Mouse (Mus musculus): Measurements from ENCODE around the gene Tecta. TPM values are rescaled to one million over a fixed set of nuclear protein-coding genes. Genes with fewer than 3 reads are reported as not detected.

The Tecta gene
- 0.04 TPM in 1 of 2 replicates, not detected in the other for polyA plus RNA-seq (2015; fragmentation: Nextera tagmentation; extraction: Ambion mirVana)

DNA sequence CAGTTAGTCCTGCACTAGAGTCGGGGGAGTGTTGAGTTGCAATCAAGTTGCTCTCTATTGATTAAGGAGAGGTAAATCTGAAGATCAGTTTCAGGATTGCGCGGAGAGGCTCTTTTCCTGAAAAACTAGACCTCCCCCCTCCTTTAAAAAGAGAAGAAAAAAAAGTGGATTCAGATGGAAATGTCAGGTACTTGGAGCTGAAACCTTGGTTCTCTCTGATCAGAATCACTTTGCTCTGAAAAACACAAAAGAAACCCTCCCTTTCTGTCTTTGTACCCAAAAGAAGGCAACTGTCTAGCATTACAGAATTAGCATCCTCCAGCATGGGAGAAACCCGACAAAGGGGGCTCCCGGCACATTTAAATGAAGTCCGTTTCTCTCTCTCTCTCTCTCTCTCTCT, at the start of gene Tecta:
TSS of gene Tecta (minus strand) at position 101 of the 400 bp plus-strand sequence.
- no peaks in the 10 kb centered on the region for H3K27me3 ChIP-seq
- no peaks in the 10 kb centered on the region for H3K36me3 ChIP-seq
- H3K9ac ChIP-seq = no peak within 1 kb of the TSS
- ATAC-seq (ENCODE audit: borderline replicate concordance, extremely low read depth, low FRiP score, low TSS enrichment) = no peak
- H3K9me3 ChIP-seq = no peaks in the 10 kb centered on the region
- no peak within 1 kb of the TSS for H3K27ac ChIP-seq
- no peak within 1 kb of the TSS for H3K4me3 ChIP-seq
- H3K4me1 ChIP-seq = no peaks in the 10 kb centered on the region
- no peak within 1 kb of the TSS for H3K4me2 ChIP-seq
- 78% methylated on average over 6 of the region's 6 CpGs for WGBS

DNA sequence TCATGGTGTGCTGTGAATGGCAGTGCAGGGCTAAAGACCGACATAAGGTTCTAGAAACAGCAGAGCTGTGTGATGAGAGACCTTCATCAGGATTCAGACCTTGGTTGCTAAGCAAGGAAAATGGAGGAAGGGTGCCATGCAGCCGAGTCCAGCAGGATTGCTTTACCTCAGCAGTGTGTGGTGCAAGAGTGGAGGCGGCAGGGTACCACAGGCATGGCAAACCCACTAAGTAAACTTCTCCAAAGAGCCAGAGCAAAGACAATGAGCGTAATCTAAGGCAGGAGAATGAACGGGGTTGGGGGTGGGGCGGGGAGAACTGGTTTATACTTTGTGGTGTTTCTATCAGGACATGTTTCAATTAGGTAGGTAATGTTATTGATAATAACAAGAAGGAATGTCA, 49.3 kb upstream of the Tecta start:
- peaks cover 25% of the 10 kb centered on the region for H3K36me3 ChIP-seq
- WGBS = 65% methylated on average over 6 of the region's 6 CpGs
- no peak overlapping the region for H3K27ac ChIP-seq
- no peak overlapping the region for H3K9ac ChIP-seq
- H3K27me3 ChIP-seq = no peaks in the 10 kb centered on the region
- no peak for ATAC-seq (ENCODE audit: borderline replicate concordance, extremely low read depth, low FRiP score, low TSS enrichment)
- H3K4me2 ChIP-seq = no peak overlapping the region
- no peak overlapping the region for H3K4me3 ChIP-seq
- H3K9me3 ChIP-seq = no peaks in the 10 kb centered on the region
- no peaks in the 10 kb centered on the region for H3K4me1 ChIP-seq

DNA sequence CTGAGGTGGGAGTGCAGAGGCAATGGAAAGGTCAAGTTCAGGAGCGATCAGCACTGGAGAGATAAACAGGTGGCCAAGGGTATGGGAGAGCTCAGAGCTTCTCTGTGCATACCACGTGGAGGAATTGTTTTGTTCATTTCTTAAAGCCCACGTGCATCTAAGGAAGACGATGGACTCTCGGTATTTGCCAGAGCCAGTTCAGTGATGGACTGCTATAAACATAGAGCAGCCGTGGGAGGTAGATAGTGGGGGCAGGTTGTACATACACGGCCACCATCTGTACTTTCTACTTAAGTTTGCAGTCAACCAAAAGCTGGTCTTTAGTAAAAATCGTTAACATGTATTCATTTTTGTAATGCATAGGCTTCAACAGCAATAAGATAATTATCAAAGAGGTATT, 42.4 kb upstream of the Tecta start:
- no peaks in the 10 kb centered on the region for H3K27me3 ChIP-seq
- no peak overlapping the region for H3K4me2 ChIP-seq
- no peaks in the 10 kb centered on the region for H3K9me3 ChIP-seq
- ATAC-seq (ENCODE audit: borderline replicate concordance, extremely low read depth, low FRiP score, low TSS enrichment) = no peak
- H3K4me3 ChIP-seq = no peak overlapping the region
- 88% methylated on average over 8 of the region's 8 CpGs for WGBS
- no peak overlapping the region for H3K27ac ChIP-seq
- no peaks in the 10 kb centered on the region for H3K4me1 ChIP-seq
- H3K9ac ChIP-seq = no peak overlapping the region
- peaks cover 50% of the 10 kb centered on the region for H3K36me3 ChIP-seq

DNA sequence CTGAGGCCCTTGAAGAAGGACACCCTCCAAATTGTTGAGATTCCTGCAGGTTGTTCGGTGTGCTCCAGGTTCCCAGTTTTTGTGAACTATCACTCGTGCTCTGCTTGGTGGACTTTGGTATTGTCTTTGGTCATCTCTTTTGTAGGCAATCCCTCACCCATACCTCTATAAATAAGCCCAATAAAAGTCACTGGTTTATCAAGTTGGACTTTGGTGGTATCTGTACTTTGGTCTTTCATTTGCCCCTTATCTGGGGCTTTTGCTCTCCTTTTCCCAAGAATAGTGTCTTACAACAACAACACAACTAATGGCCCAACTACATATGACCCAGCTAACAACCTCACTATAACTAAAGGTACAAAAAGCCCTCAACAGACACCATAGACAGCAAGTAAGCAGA, 41.5 kb upstream of the Tecta start:
- Histone ChIP-seq H3K27ac (no peak overlapping the region), H3K27me3 (no peaks in the 10 kb centered on the region), H3K9me3 (no peaks in the 10 kb centered on the region), H3K9ac (no peak overlapping the region), H3K36me3 (peaks cover 55% of the 10 kb centered on the region), H3K4me3 (no peak overlapping the region), H3K4me1 (no peaks in the 10 kb centered on the region), H3K4me2 (no peak overlapping the region)
- 89% methylated on average over 2 of the region's 2 CpGs for WGBS
- ATAC-seq (ENCODE audit: borderline replicate concordance, extremely low read depth, low FRiP score, low TSS enrichment) = no peak

DNA sequence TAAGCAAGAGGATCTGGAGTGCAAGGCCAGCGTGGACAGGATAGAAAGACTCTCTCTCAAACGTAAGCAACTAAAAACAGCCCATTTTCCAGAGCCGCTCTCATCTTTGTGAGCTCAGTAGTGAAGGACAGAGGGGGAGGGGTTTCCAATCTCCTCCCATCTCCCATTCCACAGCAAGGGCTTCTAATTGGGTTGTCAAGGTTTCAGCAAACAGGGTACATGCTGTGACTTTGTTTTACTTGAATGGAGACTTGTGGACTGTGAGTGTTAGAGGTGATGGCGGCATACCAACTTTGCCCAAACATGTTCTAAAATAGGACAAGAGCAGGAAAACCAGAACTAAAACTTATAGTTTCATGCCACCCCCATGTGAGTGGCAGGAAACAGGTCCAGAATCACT, 39.7 kb upstream of the Tecta start:
- Histone ChIP-seq H3K9ac (no peak overlapping the region), H3K36me3 (peaks cover 45% of the 10 kb centered on the region), H3K27ac (no peak overlapping the region), H3K9me3 (no peaks in the 10 kb centered on the region), H3K4me2 (no peak overlapping the region), H3K4me1 (no peaks in the 10 kb centered on the region), H3K27me3 (no peaks in the 10 kb centered on the region), H3K4me3 (no peak overlapping the region)
- 58% methylated on average over 4 of the region's 4 CpGs for WGBS
- ATAC-seq (ENCODE audit: borderline replicate concordance, extremely low read depth, low FRiP score, low TSS enrichment) = no peak

DNA sequence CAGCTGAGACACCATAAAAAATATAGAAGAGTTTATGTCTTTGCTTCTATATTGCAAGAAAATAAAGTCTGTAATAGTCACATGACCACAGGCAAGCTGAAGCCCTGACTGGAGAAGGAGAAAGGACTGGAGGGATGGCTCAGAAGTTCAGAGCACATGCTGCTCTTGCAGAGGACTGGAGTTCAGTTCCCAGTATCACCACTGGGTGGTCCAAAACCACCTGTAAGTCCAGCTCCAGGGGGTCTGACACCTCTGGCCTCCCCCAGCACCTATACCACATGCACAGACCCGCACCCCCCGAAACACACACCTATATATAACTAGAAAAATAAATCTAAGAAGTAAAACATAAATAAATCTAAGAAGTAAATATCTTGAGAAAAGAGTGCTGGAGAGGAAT, 32.4 kb upstream of the Tecta start:
- H3K9ac ChIP-seq = no peak overlapping the region
- H3K4me2 ChIP-seq = no peak overlapping the region
- H3K27me3 ChIP-seq = no peaks in the 10 kb centered on the region
- 92% methylated on average over 2 of the region's 2 CpGs for WGBS
- no peaks in the 10 kb centered on the region for H3K9me3 ChIP-seq
- H3K27ac ChIP-seq = no peak overlapping the region
- H3K4me1 ChIP-seq = peaks cover 8% of the 10 kb centered on the region
- peaks cover 17% of the 10 kb centered on the region; the same call in 1 of the 2 replicates for H3K36me3 ChIP-seq
- H3K4me3 ChIP-seq = no peak overlapping the region
- no peak for ATAC-seq (ENCODE audit: borderline replicate concordance, extremely low read depth, low FRiP score, low TSS enrichment)

DNA sequence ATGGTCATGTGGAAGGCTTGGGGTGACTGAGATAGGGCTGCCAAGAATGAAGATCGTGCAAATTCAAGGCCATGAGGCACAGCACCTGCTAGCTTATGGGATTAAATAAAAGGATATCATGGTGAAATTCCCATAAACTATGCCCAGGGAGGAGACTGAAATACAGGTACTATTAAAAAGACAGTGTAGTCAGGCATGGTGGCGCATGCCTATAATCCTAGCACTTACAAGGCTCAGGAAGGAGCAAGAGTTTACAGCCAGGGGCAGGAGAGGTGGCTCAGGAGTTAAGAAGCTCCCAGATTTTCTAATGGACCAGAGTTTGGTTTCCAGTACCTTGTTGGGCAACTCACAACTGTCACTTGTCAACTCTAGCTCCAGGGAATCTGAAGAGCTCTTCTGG, 31.9 kb upstream of the Tecta start:
- Histone ChIP-seq H3K27ac (no peak overlapping the region), H3K36me3 (peaks cover 13% of the 10 kb centered on the region; the same call in 1 of the 2 replicates), H3K9me3 (no peaks in the 10 kb centered on the region), H3K9ac (no peak overlapping the region), H3K4me1 (peaks cover 8% of the 10 kb centered on the region), H3K4me3 (no peak overlapping the region), H3K27me3 (no peaks in the 10 kb centered on the region), H3K4me2 (no peak overlapping the region)
- WGBS = 90% methylated on average over 2 of the region's 2 CpGs
- no peak for ATAC-seq (ENCODE audit: borderline replicate concordance, extremely low read depth, low FRiP score, low TSS enrichment)

DNA sequence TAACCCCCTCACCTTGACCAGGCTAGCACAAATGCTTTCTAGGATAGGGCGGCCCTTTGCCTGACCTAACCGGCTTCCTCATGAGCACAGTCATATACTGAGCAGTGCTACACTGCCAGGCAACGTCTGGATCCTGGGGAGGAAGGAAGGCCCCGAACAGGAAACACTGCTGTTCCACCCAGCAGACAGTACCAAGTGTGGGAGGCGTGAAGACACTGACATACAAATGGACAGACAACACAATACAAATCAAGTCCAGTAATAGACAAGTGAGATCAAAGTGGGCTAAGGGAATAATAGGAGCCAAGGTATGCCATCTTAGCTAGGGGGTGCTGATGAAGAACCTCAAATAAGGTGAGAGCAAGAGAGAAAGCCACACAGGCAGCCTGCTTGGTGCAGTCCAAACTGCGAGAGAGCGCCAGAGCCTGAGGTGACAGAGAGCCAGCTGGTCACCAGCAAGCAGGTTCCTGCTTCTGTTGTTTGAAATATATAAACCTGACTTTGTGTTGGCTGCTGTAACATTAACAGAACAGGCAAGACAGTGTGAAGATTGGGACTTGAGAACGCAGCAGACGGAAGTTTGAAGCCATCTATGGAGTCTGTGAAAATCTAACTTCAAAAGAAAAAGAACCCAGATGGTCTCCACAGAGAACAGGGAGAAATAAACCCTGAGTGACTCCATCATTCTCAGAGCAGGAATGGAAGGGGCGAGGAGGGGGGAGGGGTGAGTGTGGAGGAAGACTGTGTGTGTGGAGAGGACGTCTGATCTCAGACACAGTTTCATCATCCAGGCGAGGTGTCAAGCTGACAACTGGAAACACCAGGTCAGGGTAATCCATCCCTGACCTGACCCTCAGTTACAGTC, 28.6 kb upstream of the Tecta start:
- Histone ChIP-seq H3K27ac (peak overlapping the region; percentile 39), H3K4me2 (no peak overlapping the region)
- 55% methylated on average over 12 of the region's 12 CpGs for WGBS

DNA sequence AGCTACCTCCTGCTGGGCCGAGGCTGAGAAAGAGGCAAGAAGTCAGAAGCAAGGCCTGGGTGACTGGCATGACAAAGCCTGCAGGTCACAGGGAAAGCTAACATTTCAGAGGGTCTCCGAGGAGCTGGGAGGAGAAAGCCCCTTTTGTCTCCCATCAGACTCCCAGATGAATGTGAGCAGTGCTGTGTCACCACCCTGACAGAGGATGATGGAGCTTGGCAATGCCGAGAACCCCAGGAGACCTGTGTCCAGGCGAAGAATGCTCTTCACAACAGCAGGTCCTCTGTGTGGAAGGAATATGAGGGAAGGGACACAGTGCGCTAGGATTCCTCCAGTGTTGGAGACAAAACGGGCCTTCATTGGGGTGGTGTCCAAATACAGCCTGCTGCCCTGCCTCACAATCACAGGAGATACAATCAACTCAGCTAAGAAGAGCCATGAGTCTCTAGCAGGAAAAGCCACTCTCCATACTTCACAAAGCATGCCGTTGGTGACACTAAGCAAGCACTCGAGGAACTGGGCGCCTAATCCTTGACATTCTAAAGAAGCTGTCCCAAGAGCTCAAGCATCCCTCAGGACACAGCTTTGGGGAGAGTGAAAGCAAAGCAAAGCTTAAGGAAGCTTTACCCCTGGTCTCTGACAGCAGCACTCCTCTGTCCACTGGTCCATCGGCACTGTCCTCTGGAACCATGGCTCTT, 27.1 kb upstream of the Tecta start:
- no peak overlapping the region for H3K27ac ChIP-seq
- no peak overlapping the region for H3K9ac ChIP-seq
- WGBS = 48% methylated on average over 10 of the region's 10 CpGs
- H3K9me3 ChIP-seq = no peaks in the 10 kb centered on the region
- peaks cover 8% of the 10 kb centered on the region for H3K4me1 ChIP-seq
- no peak overlapping the region for H3K4me3 ChIP-seq
- no peak overlapping the region for H3K4me2 ChIP-seq
- H3K27me3 ChIP-seq = no peaks in the 10 kb centered on the region
- H3K36me3 ChIP-seq = peaks cover 12% of the 10 kb centered on the region; the same call in 1 of the 2 replicates
- ATAC-seq (ENCODE audit: borderline replicate concordance, extremely low read depth, low FRiP score, low TSS enrichment) = no peak

More for the DNA sequence above, 28.6 kb upstream of the Tecta start:
- Histone ChIP-seq H3K27me3 (no peaks in the 10 kb centered on the region), H3K9me3 (no peaks in the 10 kb centered on the region), H3K4me3 (no peak overlapping the region), H3K36me3 (peaks cover 9% of the 10 kb centered on the region; the same call in 1 of the 2 replicates), H3K9ac (no peak overlapping the region), H3K4me1 (peaks cover 8% of the 10 kb centered on the region)
- ATAC-seq (ENCODE audit: borderline replicate concordance, extremely low read depth, low FRiP score, low TSS enrichment) = peak; percentile 52; the same call in 1 of the 2 replicates

DNA sequence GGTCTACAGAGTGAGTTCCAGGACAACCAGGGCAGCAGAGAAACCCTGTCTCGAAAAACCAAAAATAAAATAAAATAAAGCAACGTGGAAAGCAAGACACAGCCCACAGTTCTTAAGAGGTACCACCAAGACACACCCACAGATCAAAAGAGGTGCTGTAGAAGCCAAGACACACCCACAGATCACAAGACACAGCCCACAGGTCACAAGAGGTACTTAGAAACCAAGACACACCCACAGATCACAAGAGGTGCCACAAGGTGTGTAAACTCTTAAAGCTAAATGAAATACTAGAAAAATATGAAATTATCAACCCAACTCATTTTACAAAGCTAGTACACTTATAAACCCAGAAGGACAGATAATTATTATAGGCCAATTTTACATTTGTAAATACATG, 23.9 kb upstream of the Tecta start:
- H3K4me3 ChIP-seq = no peak overlapping the region
- no peaks in the 10 kb centered on the region for H3K27me3 ChIP-seq
- peaks cover 8% of the 10 kb centered on the region; the same call in 1 of the 2 replicates for H3K4me1 ChIP-seq
- H3K9me3 ChIP-seq = no peaks in the 10 kb centered on the region
- H3K9ac ChIP-seq = no peak overlapping the region
- no peak overlapping the region for H3K27ac ChIP-seq
- 0 out of 2 replicates have a peak, but pooled peaks cover 3% of the 10 kb centered on the region for H3K36me3 ChIP-seq
- 64% methylated on average over 2 of the region's 2 CpGs for WGBS
- ATAC-seq (ENCODE audit: borderline replicate concordance, extremely low read depth, low FRiP score, low TSS enrichment) = no peak
- H3K4me2 ChIP-seq = no peak overlapping the region

DNA sequence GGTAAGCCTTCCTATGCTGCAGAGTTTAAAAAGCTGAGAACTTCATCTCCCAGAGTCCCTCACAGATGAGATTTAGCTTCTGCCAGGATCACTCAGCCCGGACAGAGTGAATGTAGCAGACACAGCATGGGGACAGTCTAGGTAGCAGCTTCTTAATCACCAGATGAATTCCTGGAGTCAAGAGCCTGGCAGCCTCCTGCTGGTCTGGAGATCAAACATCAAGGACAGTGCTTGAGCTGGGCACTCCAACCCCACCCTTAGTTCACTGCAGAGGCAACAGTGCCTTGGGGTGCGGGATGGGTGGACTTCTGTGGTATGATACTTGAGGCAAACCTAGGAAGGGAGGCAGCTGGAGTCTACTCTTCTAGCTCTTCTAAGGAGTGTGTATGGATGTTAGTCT, 20.0 kb upstream of the Tecta start:
- Histone ChIP-seq H3K9ac (no peak overlapping the region), H3K4me1 (no peaks in the 10 kb centered on the region), H3K4me3 (no peak overlapping the region), H3K36me3 (peaks cover 3% of the 10 kb centered on the region; the same call in 1 of the 2 replicates), H3K4me2 (no peak overlapping the region), H3K27ac (no peak overlapping the region), H3K9me3 (no peaks in the 10 kb centered on the region), H3K27me3 (no peaks in the 10 kb centered on the region)
- ATAC-seq (ENCODE audit: borderline replicate concordance, extremely low read depth, low FRiP score, low TSS enrichment) = no peak
- 53% methylated on average over 2 of the region's 2 CpGs for WGBS

DNA sequence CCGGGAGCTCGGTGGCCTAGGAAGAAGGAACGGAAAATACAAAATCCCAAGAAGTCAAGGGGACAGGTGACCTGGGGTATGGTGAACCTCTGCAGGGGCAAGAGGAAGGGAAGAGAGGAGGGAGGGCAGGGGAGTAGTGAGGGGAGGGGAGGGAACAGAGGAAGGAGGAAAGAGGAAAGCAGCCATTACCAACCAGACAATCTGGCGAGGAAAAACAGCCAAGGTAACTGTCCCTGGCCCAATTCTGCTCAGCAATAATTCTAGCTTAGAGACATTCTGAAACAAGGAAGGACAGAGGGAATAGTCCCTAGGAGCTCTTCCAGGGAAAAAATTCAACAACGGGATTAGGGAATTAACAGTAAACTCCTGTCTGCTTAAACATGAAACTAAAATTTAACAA, 19.1 kb upstream of the Tecta start:
- Histone ChIP-seq H3K4me1 (no peaks in the 10 kb centered on the region), H3K4me2 (no peak overlapping the region), H3K36me3 (peaks cover 3% of the 10 kb centered on the region; the same call in 1 of the 2 replicates), H3K4me3 (no peak overlapping the region), H3K27me3 (no peaks in the 10 kb centered on the region), H3K9ac (no peak overlapping the region), H3K9me3 (no peaks in the 10 kb centered on the region), H3K27ac (no peak overlapping the region)
- ATAC-seq (ENCODE audit: borderline replicate concordance, extremely low read depth, low FRiP score, low TSS enrichment) = no peak
- 87% methylated on average over 5 of the region's 5 CpGs for WGBS

All from lung, embryonic 15.5 days (tissue).